Mouse (Mus musculus): ENCODE data around the gene Srarp. TPM values are rescaled to one million over a fixed set of nuclear protein-coding genes. Genes with fewer than 3 reads are reported as not detected.

Srarp gene
- polyA plus RNA-seq, 1 experiment from 2014 or later, result not detected

DNA sequence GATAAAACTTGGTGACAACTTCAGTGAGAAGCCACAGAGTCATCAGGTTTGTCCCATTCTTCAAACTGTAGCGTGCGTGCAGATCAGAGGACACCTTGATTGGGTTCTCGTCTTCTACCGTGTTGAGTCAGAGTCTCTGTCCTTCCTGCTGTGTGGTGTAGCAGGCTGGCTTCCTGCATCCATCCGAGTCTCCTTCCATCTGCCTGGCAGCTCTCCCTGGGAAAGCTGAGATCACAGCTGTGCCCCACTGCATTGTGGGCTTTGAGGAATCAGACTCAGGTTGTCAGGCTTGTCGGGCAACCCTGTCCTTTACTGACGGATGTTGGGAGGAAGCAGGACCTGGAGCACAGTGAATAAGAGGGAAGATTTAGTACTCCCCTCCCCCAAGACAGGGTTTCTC is 10.3 kb upstream of the Srarp start:
- Histone ChIP-seq H3K79me2 (ENCODE audit: inconsistent target) (peaks cover 62% of the 10 kb centered on the region), H3K36me3 (ENCODE audit: inconsistent target) (peaks cover 30% of the 10 kb centered on the region; the same call in 1 of the 2 replicates), H3K4me3 (ENCODE audit: inconsistent target) (no peak overlapping the region), H3K27ac (no peak overlapping the region)
- WGBS (ENCODE audit: missing documents), result 86% methylated on average over 5 of the region's 7 CpGs

DNA sequence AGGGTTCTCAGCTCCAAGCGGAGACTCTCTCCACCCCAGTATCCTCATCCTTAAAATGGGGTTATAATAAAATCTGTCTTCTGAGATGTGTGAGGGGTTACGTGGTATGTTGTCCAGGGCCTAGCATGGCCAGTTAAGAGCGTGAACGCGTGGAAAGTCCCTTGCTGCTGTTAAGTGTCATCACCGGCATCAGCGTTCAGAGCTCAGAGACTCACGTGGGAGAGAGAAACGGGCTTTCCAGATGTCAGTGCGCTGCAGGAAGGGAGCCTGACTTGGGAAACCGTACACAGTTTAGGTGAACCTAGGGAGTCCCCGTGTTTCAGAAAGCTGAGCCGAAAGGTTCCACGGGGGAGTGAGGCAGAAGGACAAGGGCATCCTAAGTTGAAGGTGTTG is 9.4 kb upstream of the Srarp start:
- Histone ChIP-seq H3K36me3 (ENCODE audit: inconsistent target) (peaks cover 30% of the 10 kb centered on the region; the same call in 1 of the 2 replicates), H3K79me2 (ENCODE audit: inconsistent target) (peaks cover 54% of the 10 kb centered on the region), H3K4me3 (ENCODE audit: inconsistent target) (peak overlapping the region; percentile 54), H3K27ac (peak overlapping the region; percentile 10; the same call in 1 of the 2 replicates)
- WGBS (ENCODE audit: missing documents), result 21% methylated on average over 14 of the region's 14 CpGs

DNA sequence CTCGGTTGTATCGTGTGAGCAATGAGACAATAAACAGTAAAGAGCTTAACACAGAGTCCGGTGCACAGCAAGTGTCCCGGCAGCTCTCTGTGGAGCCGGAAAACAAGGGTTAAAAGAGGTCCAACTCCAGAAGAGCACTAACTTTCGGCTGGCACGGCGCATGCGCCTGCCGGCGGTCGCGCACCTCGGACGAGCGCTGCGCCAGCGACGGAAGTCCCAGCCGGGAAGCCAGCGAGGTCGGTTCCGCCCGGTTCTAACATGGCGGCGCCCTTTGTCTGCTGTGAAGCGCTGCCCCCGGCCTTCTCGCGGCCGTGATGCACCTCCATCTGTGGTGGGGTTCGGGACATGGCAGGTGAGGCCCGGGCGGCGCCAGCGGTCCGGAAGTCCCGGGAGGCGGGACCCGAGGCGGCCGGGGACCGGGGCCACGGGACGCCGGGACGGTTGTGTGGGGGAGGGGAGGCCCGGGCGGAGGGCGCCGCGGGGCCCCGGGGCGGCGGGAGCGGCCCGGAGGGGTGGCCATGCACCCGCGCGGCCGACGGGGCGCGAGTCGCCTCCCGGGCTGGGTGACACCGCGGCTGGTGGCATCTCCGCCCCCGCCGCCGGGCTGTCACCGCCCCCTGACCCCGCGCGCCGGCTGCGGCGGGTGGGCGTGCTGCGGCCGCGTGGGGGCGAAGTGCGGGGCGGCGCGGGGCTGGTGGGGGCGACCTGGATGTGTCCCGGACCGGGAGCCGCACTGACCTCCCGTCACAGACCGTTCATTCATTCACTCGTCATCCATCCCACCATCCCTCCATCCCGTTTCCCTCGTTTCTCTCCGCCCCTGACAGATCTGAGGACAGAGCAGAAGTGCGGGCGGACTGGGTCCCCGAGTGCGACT is 8.8 kb upstream of the Srarp start, which contains the start of gene Zbtb17:
Gene Zbtb17 (plus strand): TSS at position 204 of the 877 bp plus-strand sequence.
- H3K36me3 ChIP-seq (ENCODE audit: inconsistent target), result peaks cover 28% of the 10 kb centered on the region; the same call in 1 of the 2 replicates
- H3K27ac ChIP-seq, result peak within 1 kb of the TSS; percentile 10; the same call in 1 of the 2 replicates
- peak within 1 kb of the TSS; percentile 54 for H3K4me3 ChIP-seq (ENCODE audit: inconsistent target)
- H3K79me2 ChIP-seq (ENCODE audit: inconsistent target), result peaks cover 47% of the 10 kb centered on the region
- under 1% methylated on average over 88 of the region's 102 CpGs for WGBS (ENCODE audit: missing documents)

DNA sequence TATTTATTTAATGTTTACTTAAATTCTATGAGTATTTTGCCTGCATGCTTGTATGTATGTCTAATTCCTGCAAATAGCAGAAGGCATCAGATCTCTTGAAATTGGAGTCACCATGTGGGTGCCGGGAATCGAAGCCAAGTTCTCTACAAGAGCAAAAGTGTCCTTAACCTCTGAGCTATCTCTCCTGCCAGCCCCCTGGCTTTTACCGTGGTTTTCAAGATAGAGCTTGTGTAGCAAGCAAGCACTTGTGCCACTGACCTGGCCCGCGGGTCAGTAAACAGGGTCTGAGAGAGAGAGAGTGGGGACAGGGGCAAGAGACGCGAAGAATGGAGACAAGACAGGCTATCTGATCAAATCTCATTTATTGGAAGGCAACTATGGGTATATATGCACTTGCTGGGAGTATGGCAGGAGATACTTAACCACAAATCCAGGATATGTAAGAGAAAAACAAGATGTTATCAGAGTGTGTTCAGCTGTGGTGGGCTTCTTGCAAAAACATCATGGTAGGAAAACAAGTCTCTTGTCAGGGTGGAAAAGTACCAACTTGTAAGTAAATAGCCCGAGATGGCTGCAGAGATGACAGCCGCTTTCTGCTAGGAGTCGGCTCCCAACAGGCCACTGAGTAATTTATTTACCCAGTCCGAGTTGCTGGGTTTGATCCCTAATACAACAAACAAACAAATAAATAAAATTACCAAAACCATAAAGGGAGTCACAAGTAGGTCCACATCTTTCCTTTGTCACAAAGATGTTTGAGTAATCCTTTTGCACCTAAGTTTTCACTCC is 7.9 kb upstream of the Srarp start:
- 37% methylated on average over 10 of the region's 11 CpGs for WGBS (ENCODE audit: missing documents)

DNA sequence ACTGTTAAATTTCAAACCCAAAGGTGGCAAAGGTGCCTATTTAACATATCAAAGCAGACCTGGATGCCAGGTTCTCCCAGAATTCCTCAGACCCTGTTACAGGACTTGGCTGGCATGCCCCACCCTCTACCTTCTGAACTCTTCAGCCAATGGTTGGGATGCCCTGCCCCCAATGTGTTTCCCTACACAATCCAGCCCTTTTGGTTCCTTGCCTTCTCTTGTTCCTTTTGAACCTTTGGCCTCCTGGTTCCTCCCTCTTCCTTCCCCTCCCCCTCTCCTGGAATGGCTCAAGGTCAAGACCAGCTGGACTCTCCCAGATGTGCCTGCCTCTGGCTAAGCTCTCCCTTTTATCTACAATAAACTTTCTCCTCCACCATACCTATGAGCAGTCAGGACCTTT is 5.0 kb upstream of the Srarp start:
- Histone ChIP-seq H3K27ac (no peak overlapping the region), H3K79me2 (ENCODE audit: inconsistent target) (peaks cover 9% of the 10 kb centered on the region), H3K4me3 (ENCODE audit: inconsistent target) (no peak overlapping the region), H3K36me3 (ENCODE audit: inconsistent target) (no peaks in the 10 kb centered on the region)

More for the DNA sequence above, 7.9 kb upstream of the Srarp start:
- peak overlapping the region; percentile 45 for H3K4me3 ChIP-seq (ENCODE audit: inconsistent target)
- H3K36me3 ChIP-seq (ENCODE audit: inconsistent target), result peaks cover 19% of the 10 kb centered on the region; the same call in 1 of the 2 replicates
- peaks cover 39% of the 10 kb centered on the region for H3K79me2 ChIP-seq (ENCODE audit: inconsistent target)
- no peak overlapping the region for H3K27ac ChIP-seq

DNA sequence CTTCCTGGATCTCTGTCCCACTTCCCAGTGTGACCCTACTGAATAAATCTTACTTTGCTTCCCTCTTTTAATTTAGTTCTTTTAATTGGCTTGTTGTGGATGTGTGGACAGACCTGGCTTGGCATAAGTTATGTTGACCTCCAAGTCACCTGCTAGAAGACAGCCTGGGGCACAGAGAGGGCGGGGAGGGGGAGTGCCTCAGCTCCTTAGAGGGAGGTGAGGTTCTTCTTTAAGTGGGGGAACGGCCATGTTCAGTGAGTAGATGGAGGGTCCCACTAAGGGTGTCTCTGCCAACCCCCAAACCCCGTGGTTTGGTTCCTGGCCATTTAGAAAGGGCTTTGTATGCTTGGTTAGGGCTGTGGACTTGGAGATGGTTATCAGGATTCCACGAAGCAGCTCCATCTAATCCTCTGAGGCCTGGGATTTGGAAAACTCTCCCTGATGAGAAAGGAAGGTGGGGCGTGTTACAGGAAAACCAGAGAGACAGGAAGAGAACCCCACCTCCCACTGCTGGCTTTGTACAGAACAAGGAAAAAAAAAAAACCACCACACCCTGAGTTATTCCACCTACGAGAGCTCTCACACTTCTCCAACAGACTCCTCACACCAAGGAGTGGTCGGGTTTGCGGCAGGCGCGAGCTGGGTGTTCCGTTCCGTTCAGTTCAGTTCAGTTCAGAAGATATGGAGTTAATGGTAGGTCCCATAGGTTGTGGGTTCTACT is 3.3 kb upstream of the Srarp start:
- no peak overlapping the region for H3K4me3 ChIP-seq (ENCODE audit: inconsistent target)
- no peaks in the 10 kb centered on the region for H3K36me3 ChIP-seq (ENCODE audit: inconsistent target)
- H3K79me2 ChIP-seq (ENCODE audit: inconsistent target), result no peaks in the 10 kb centered on the region
- H3K27ac ChIP-seq, result no peak overlapping the region
- WGBS (ENCODE audit: missing documents), result 90% methylated on average over 12 of the region's 12 CpGs

DNA sequence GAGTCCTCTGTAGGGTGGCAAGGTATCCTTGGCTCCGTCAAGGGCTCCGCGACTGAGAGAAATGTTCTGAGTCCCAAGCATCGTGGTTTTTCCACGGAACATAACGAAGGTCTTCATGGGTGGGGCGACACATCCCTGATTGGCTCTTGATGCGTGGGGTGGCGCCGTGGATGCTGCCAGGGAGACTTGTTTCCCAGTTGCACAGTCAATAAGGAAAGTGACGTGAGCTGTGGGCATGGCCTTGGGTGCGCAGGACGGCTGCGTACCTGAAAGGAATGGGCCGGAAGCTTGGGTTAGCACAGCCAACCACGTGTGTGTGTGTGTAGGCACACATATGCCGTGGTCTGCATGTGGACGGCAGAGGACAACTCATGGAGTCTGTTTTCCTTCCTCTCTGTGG is 2.7 kb downstream of the Srarp start:
- Histone ChIP-seq H3K27ac (no peak overlapping the region), H3K36me3 (ENCODE audit: inconsistent target) (no peaks in the 10 kb centered on the region), H3K79me2 (ENCODE audit: inconsistent target) (no peaks in the 10 kb centered on the region), H3K4me3 (ENCODE audit: inconsistent target) (no peak overlapping the region)
- 94% methylated on average over 18 of the region's 18 CpGs for WGBS (ENCODE audit: missing documents)

DNA sequence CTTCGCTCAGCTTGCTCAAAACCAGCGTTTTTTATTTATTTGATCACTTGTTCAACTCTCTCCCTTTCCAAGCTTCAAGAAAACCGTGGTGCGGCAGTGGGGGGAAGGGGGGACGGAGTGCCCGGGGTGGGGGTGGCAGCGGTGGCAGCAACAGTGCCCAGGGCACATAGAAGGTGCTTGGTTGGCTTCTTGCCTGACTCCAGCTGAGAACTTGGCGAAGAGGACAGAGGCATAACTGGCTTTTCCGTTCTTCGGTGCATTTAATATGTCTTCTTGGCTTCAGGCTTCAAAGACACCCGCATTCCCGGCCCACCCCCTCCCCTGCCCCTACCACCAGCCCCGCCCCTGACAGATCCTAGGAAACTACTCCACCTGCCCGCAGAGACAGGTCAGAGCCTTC is 3.2 kb downstream of the Srarp start:
- 90% methylated on average over 14 of the region's 14 CpGs for WGBS (ENCODE audit: missing documents)
- Histone ChIP-seq H3K4me3 (ENCODE audit: inconsistent target) (no peak overlapping the region), H3K79me2 (ENCODE audit: inconsistent target) (no peaks in the 10 kb centered on the region), H3K36me3 (ENCODE audit: inconsistent target) (no peaks in the 10 kb centered on the region), H3K27ac (no peak overlapping the region)

DNA sequence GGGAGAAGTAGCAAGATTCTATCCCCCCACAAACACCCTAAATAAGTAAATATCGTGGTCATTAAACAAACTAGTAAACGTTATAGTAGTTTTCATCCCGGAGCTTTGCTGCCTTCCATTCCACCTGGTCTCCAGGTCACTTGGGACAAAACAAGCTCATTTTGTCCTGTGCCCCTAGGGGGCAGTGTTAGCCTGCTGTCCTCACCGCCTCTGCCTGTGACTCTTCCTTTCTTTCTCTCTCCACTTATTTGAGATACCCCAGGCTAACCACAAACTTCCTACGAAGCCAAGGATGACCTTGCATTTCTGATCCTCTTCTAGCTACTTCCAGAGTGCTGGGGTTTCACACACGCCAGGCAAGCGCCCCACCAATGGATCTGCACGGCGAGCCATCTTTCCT is 4.9 kb downstream of the Srarp start:
- Histone ChIP-seq H3K79me2 (ENCODE audit: inconsistent target) (no peaks in the 10 kb centered on the region), H3K36me3 (ENCODE audit: inconsistent target) (no peaks in the 10 kb centered on the region), H3K27ac (no peak overlapping the region), H3K4me3 (ENCODE audit: inconsistent target) (no peak overlapping the region)
- 15% methylated on average over 9 of the region's 9 CpGs for WGBS (ENCODE audit: missing documents)

DNA sequence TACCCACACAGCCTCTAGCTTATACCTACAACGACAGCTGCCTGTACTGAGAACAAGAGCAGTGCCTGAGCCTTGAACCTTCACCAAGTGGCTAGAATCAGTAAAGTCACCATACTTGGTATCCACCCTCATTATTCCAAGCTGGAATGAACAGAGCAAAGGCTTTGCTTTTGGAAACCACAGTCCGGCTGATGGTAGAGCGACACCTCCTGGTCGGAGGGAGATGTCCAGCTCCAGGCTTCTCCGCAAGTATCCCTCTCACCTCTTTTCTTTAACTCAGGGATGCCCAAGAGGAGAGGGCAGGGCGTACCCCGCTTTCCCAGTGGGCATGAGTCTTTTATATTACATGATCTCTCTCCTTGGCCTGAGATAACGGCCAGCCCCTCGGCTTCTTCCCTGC is 6.1 kb downstream of the Srarp start:
- WGBS (ENCODE audit: missing documents), result 62% methylated on average over 9 of the region's 9 CpGs
- Histone ChIP-seq H3K79me2 (ENCODE audit: inconsistent target) (no peaks in the 10 kb centered on the region), H3K36me3 (ENCODE audit: inconsistent target) (no peaks in the 10 kb centered on the region), H3K4me3 (ENCODE audit: inconsistent target) (no peak overlapping the region), H3K27ac (no peak overlapping the region)

DNA sequence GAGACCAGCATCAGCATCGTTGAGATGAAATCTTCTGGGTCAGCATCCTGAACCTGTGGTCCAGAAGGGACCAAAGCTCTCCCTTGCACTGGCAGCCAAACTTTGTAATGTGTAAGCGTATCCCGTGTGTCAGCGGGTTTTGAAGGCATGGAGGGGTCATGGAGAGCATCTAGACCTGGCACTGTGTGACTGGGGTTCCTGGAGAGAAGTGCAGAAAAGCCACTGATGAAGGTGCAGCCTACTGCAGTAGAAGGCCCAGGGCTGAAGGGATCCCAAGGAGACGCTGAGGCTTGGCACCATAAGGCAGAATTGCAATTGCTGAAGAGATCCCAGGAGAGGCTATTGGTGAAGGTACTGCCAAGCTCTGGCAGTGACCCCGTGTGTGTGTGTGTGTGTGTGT is 6.5 kb downstream of the Srarp start:
- Histone ChIP-seq H3K4me3 (ENCODE audit: inconsistent target) (no peak overlapping the region), H3K27ac (no peak overlapping the region), H3K36me3 (ENCODE audit: inconsistent target) (no peaks in the 10 kb centered on the region), H3K79me2 (ENCODE audit: inconsistent target) (no peaks in the 10 kb centered on the region)
- 77% methylated on average over 3 of the region's 6 CpGs for WGBS (ENCODE audit: missing documents)

DNA sequence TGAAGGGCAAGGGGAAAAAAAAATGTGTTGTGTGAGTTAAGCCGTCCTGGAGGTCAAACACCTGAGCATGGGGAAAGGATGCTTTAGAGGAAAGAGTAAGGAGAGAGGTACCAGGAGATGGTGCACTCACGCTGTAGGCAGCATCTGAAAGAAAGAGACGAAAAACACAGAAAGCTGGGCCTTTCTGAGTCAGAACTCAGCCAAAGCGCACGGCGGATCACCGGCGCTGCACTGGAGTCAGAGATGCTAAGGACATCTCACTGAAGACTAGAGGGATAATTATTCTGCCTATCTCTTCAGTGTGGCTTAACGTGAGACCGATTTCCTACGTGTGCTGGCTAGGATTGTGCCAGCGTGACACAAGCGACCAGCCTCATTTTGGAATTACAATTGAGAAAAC is 8.0 kb downstream of the Srarp start:
- Histone ChIP-seq H3K79me2 (ENCODE audit: inconsistent target) (no peaks in the 10 kb centered on the region), H3K4me3 (ENCODE audit: inconsistent target) (no peak overlapping the region), H3K27ac (no peak overlapping the region), H3K36me3 (ENCODE audit: inconsistent target) (no peaks in the 10 kb centered on the region)
- 97% methylated on average over 13 of the region's 13 CpGs for WGBS (ENCODE audit: missing documents)

DNA sequence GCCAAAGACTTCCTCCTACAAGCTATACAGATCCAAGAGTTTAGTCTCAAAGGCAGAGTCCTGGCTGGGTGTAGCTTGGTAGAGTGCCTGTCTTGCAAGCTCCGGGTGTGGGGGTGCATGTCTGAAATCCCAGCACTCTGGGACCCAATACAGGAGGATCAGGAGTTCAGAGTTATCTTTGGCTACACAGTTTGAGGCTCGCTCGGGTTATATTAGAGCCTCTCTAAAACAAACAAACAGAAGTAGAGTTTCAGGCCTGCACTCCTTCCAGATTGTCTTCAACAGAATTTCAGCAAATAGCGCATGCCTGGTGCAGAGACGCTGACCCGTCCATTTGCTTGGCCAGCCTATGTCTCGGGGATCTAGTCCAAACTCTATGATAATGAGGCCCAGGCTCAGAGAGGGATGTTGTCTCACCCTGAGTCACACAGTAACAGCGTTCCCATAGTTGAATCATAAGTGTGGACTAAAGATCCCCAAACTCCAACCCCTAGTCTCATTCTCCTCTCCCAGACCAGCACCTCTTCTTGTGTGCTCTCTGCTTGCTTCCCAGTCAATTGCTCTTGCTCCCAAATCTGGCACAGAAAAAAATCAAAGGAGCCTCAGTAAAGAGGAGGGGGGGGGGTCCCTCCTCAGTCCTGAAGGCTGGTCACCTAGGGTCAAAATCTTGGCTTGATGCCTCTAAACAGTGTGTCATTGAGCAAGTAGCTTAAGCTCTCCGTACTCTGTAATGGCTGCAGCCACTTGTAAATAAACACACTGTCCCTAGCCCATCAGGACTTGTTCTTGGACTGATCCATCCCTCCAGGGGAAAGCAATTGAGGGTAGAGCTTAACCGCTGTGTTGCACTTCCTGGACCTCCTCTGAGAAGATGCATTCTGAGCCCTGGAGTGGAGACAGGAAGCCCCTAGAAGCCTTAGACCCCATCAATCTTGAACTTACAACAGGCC is 8.8 kb downstream of the Srarp start:
- H3K36me3 ChIP-seq (ENCODE audit: inconsistent target), result no peaks in the 10 kb centered on the region
- no peaks in the 10 kb centered on the region for H3K79me2 ChIP-seq (ENCODE audit: inconsistent target)
- 96% methylated on average over 10 of the region's 10 CpGs for WGBS (ENCODE audit: missing documents)
- peak overlapping the region; percentile 69 for H3K27ac ChIP-seq
- H3K4me3 ChIP-seq (ENCODE audit: inconsistent target), result no peak overlapping the region

Data from macrophage (primary cell).